Mouse (Mus musculus) Patski (cell line): ENCODE measurements around the gene Vsig10. TPM values are rescaled to one million over a fixed set of nuclear protein-coding genes. Genes with fewer than 3 reads are reported as not detected.
A peak's percentile ranks its signal among the peaks of the same experiment; 100 is the strongest.
"Not testable (repeated sequence)": the region's sequence is repeated elsewhere in the genome, so short reads cannot be mapped to it uniquely, and the experiment has no call there.

Experiments
- ATAC-seq: fragments of 100-300 bp; one replicate; pipeline ENCODE4 v1.8.0; 2021
- CTCF ChIA-PET: fragments of 350-600 bp; sonication (Branson Sonifier 250); formaldehyde crosslinking; loops from one replicate; lab custom pipeline; 2022; ENCODE audit warnings: inconsistent platforms; lab: Charles Lee
- POLR2A ChIA-PET: fragments of 350-600 bp; sonication (Branson Sonifier 250); formaldehyde crosslinking; loops from one replicate; lab custom pipeline; 2022; ENCODE audit warnings: antibody characterized with exemption, inconsistent platforms; lab: Charles Lee
- DNase-seq: peaks from one replicate; pipeline ENCODE4 v3.0.0-alpha.2; 2011; ENCODE audit warnings: low read depth, low spot score
- H3K27me3 ChIP-seq: fragments of 371-371 bp; one replicate; pipeline ENCODE4 v1.5.1; 2021
- CTCF ChIP-seq: fragments of 100-300 bp; IDR thresholded peaks from one replicate; pipeline ENCODE4 v1.5.1; 2021
- in situ Hi-C: fragments of 300-500 bp; cut with MboI; formaldehyde crosslinking; loops from 3 replicates; pipeline ENCODE4 v1.11.1; 2018; ENCODE audit warnings: low pct_unique_long_range_greater_than_20kb, mixed read lengths
- polyA plus RNA-seq: library from polyadenylated mRNA; unstranded; gene quantifications from one replicate; pipeline ENCODE4 v1.2.3, GENCODE M21; 2021

The Vsig10 gene
- polyA plus RNA-seq, 1 experiment from 2014 or later, result 46.8 TPM

- ATAC-seq, result no peak
- no peak for TF ChIP-seq CTCF
- no peak for DNase-seq
- in situ Hi-C loops, result loop anchor here (10.0 to 25.0 kb wide), 2 partner anchors 169 to 847 kb away; partner anchors contain the start of gene Suds3
- CTCF ChIA-PET, result interaction anchor here (11.2 kb wide), 1 partner anchor 21 kb away, joined by 101 read pairs; no protein-coding TSS in a partner anchor
- H3K27me3 ChIP-seq, result no peaks in the 10 kb centered on the region
- POLR2A ChIA-PET, result no interaction called here
These were observed 34.9 kb upstream of the Vsig10 start for GRCm38 (mm10) chr5:117284029-117284428.

- in situ Hi-C loops, result loop anchor here (10.0 to 25.0 kb wide), 2 partner anchors 170 to 847 kb away; partner anchors contain the start of gene Suds3
- CTCF ChIA-PET, result interaction anchor here (11.2 kb wide), 1 partner anchor 21 kb away, joined by 101 read pairs; no protein-coding TSS in a partner anchor
- no peak for TF ChIP-seq CTCF
- DNase-seq (no peak), ATAC-seq (no peak)
- no peaks in the 10 kb centered on the region for H3K27me3 ChIP-seq
- POLR2A ChIA-PET, result no interaction called here
These were observed 34.2 kb upstream of the Vsig10 start for GRCm38 (mm10) chr5:117284682-117285081.

GRCm38 (mm10) chr5:117285266-117285665 lies 33.6 kb upstream of the Vsig10 start:
- no peak for TF ChIP-seq CTCF
- in situ Hi-C loops, result loop anchor here (10.0 to 25.0 kb wide), 2 partner anchors 170 to 848 kb away; partner anchors contain the start of gene Suds3
- H3K27me3 ChIP-seq, result no peaks in the 10 kb centered on the region
- ATAC-seq (no peak), DNase-seq (no peak)
- POLR2A ChIA-PET, result no interaction called here
- CTCF ChIA-PET, result interaction anchor here (11.2 kb wide), 1 partner anchor 20 kb away, joined by 101 read pairs; no protein-coding TSS in a partner anchor

DNA sequence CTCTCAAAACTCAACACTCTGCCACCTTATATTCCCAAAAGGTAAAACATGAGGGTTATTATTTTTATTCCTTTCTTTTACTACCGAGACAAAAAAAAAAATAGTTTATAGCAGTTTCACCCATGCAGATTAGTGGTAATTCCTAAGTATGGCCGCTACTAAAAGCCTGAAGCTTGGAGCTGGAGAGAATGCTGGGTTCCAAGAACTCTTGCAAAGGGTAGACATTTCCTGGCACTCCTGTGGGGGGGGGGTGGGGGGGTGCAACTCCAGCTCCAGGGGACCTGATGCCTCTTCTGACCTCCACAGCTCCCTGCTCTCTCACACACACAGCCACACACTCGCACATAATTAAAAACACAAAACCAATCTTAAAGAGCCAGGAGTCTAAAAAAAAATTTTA lies 32.6 kb upstream of the Vsig10 start:
- DNase-seq (no peak), ATAC-seq (no peak)
- CTCF ChIA-PET, result interaction anchor here (1.7 to 11.2 kb wide), 2 partner anchors 19 to 167 kb away, joined by 4 to 101 read pairs; no protein-coding TSS in a partner anchor
- POLR2A ChIA-PET, result interaction anchor here (0.6 to 1.1 kb wide), 3 partner anchors 46 to 167 kb away, joined by 3 read pairs; no protein-coding TSS in a partner anchor
- H3K27me3 ChIP-seq, result no peaks in the 10 kb centered on the region
- in situ Hi-C loops, result loop anchor here (10.0 to 25.0 kb wide), 2 partner anchors 171 to 849 kb away; partner anchors contain the start of gene Suds3
- TF ChIP-seq CTCF, result no peak

GRCm38 (mm10) chr5:117286831-117287822 lies 31.8 kb upstream of the Vsig10 start, which contains the start of gene Pebp1:
TSS of gene Pebp1 (minus strand) at chr5:117287625.
- no peak for TF ChIP-seq CTCF
- H3K27me3 ChIP-seq, result no peaks in the 10 kb centered on the region
- ChIA-PET POLR2A (interaction anchor here (0.6 to 1.1 kb wide), 4 partner anchors 47 to 1305 kb away, joined by 3 to 4 read pairs (median 3); no protein-coding TSS in a partner anchor), CTCF (interaction anchor here (1.0 to 11.2 kb wide), 4 partner anchors 18 to 182 kb away, joined by 3 to 101 read pairs (median 4); partner anchors contain the start of gene Suds3)
- ATAC-seq, result peak; percentile 97
- DNase-seq, result peak; percentile 77
- in situ Hi-C loops, result loop anchor here (10.0 to 25.0 kb wide), 2 partner anchors 172 to 850 kb away; partner anchors contain the start of gene Suds3

- POLR2A ChIA-PET, result no interaction called here
- in situ Hi-C loops, result loop anchor here (10.0 to 25.0 kb wide), 2 partner anchors 175 to 852 kb away; partner anchors contain the start of gene Suds3
- CTCF ChIA-PET, result interaction anchor here (11.2 kb wide), 1 partner anchor 16 kb away, joined by 101 read pairs; no protein-coding TSS in a partner anchor
- no peaks in the 10 kb centered on the region for H3K27me3 ChIP-seq
- DNase-seq, result no peak
- ATAC-seq, result no peak
- TF ChIP-seq CTCF, result no peak
These were observed 29.2 kb upstream of the Vsig10 start for GRCm38 (mm10) chr5:117289646-117290045.

- peak; percentile 70 for TF ChIP-seq CTCF
- H3K27me3 ChIP-seq, result no peaks in the 10 kb centered on the region
- POLR2A ChIA-PET, result no interaction called here
- CTCF ChIA-PET, result interaction anchor here (11.2 kb wide), 1 partner anchor 15 kb away, joined by 101 read pairs; no protein-coding TSS in a partner anchor
- in situ Hi-C loops, result loop anchor here (25.0 kb wide), 1 partner anchor 853 kb away; no protein-coding TSS in a partner anchor
- ATAC-seq, result no peak
- DNase-seq, result no peak
These were observed 28.8 kb upstream of the Vsig10 start for GRCm38 (mm10) chr5:117290081-117290480.

GRCm38 (mm10) chr5:117291312-117291711 lies 27.6 kb upstream of the Vsig10 start:
- in situ Hi-C loops, result loop anchor here (25.0 kb wide), 1 partner anchor 854 kb away; no protein-coding TSS in a partner anchor
- POLR2A ChIA-PET, result interaction anchor here (0.6 kb wide), 1 partner anchor 172 kb away, joined by 4 read pairs; no protein-coding TSS in a partner anchor
- ATAC-seq (no peak), DNase-seq (no peak)
- peak; percentile 47 for TF ChIP-seq CTCF
- CTCF ChIA-PET, result interaction anchor here (1.4 to 11.2 kb wide), 2 partner anchors 14 to 195 kb away, joined by 3 to 101 read pairs; no protein-coding TSS in a partner anchor
- no peaks in the 10 kb centered on the region for H3K27me3 ChIP-seq

GRCm38 (mm10) chr5:117292547-117292946 lies 26.3 kb upstream of the Vsig10 start:
- no peaks in the 10 kb centered on the region for H3K27me3 ChIP-seq
- TF ChIP-seq CTCF, result no peak
- in situ Hi-C loops, result loop anchor here (25.0 kb wide), 1 partner anchor 855 kb away; no protein-coding TSS in a partner anchor
- POLR2A ChIA-PET, result no interaction called here
- ATAC-seq (no peak), DNase-seq (no peak)
- CTCF ChIA-PET, result interaction anchor here (11.2 kb wide), 1 partner anchor 13 kb away, joined by 101 read pairs; no protein-coding TSS in a partner anchor

DNA sequence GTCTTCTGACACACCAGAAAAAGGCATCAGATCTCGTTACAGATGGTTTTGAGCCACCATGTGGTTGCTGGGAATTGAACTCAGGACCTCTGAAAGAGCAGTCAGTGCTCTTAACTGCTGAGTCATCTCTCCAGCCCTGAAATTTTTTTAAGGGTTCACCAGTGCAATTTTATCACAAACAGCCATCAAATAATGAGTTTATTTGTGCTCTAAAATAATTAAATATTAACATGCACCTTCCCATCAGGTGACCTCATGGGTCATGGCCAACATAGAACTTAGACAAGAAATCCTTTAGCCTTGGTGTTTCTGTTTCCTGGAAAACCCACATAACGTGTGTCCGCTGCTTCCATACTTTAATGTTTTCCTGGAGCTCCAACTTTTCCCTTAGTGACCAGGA lies 25.1 kb upstream of the Vsig10 start:
- in situ Hi-C loops, result loop anchor here (25.0 kb wide), 1 partner anchor 856 kb away; no protein-coding TSS in a partner anchor

More for the DNA sequence above, 25.1 kb upstream of the Vsig10 start:
- CTCF ChIA-PET, result interaction anchor here (1.1 to 11.2 kb wide), 2 partner anchors 11 to 14 kb away, joined by 3 to 101 read pairs; no protein-coding TSS in a partner anchor
- ATAC-seq, H3K27me3 ChIP-seq, DNase-seq, POLR2A ChIA-PET: not testable (repeated sequence)
